Mouse (Mus musculus): ENCODE data around the gene Lgals4.

- TF ChIP-seq CTCF (IDR thresholded peaks at IDR 0.05; ENCODE audit: control insufficient read depth, insufficient read depth, insufficient read length) (no peak), MYOG (IDR thresholded peaks at IDR 0.05; ENCODE audit: control insufficient read depth, extremely low read depth, insufficient read length) (no peak), USF1 (IDR thresholded peaks at IDR 0.05; ENCODE audit: low read depth) (no peak), MAX (IDR thresholded peaks at IDR 0.05) (no peak), MYOD1 (IDR thresholded peaks at IDR 0.05; ENCODE audit: control insufficient read depth, insufficient read length, low read depth) (no peak)
Observed at GRCm38 (mm10) chr7:28823932-28824331, 9.7 kb upstream of the Lgals4 start.
